Mouse (Mus musculus): ENCODE measurements at regions not wholly inside any gene's neighbourhood (a gene's known extent, or its start where the extent isn't known, plus 50 kb on each side); places are given as distances from the start of the nearest gene placed in this dataset.

DNA sequence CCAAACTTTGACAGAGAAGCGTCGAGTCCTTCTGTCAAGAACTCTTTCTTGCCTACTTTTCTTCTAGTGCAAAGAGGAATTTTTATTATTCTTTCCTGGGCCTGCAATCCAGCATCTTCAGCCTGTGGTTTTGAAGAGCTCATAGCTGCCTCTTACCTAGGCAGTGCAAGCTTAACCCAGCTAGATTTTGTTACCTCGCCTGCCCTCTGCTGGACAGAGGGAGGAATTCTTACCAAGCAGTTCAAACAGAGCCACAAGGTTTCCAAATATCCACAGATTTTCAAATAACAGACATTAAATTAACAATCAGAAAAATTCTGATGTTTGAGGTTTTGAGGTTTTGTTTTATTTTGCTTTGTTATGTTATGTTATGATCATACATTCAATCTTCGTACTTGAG, 84.1 kb upstream of the Fam204a start:
- TF ChIP-seq CTCF (conservative IDR thresholded peaks at IDR 0.05; ENCODE audit: low read length), result peak; percentile 81
- TF ChIP-seq NANOG (IDR thresholded peaks at IDR 0.05; ENCODE audit: borderline replicate concordance, low read length), result no peak
